37 mouse cellular contexts compared by ENCODE assay signal in the genomic region with DNA sequence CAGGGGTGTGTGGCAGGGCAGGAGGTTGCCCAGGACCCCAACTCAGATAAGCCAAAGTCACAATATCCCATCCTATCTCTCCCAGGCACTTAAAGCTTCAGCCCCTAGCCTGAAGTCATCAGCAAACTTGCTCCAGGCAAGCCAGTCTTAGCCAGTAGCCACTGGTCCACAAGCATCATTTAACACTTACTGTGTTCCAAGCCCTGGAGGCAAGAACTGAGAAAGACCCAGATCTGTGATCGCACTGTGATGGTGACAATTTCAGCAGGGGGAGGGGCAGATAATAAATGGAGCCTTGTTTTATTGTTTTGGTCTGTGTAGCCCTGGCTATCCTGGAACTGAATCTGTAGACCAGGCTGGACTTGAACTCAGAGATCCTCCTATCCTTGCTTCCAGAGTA. TPM values are rescaled to one million over a fixed set of nuclear protein-coding genes. Genes with fewer than 3 reads are reported as not detected.
"Had no signal": no experiment of that assay in that cellular context is flagged by ENCODE, and none has a peak within 500 bp of the region (broad histone marks: within the 10 kb centered on the region; RNA-seq: fewer than 3 reads in every experiment).

No protein-coding gene starts in this region.

- H3K4me1 ChIP-seq: liver, embryonic 13.5 days had no signal

- H3K4me3 ChIP-seq: gastrocnemius, adult 2 months; heart, embryonic 10.5 days; heart, embryonic 12.5 days; hindbrain, embryonic 10.5 days; hindbrain, embryonic 12.5 days; intestine, embryonic 15.5 days; kidney, embryonic 15.5 days; layer of hippocampus, adult 2 months; left cerebral cortex, adult 2 months; limb, embryonic 10.5 days; limb, embryonic 12.5 days; liver, embryonic 13.5 days had no signal

- H3K9me3 ChIP-seq: heart, embryonic 10.5 days; heart, embryonic 12.5 days; hindbrain, embryonic 10.5 days; hindbrain, embryonic 12.5 days; intestine, embryonic 15.5 days; kidney, embryonic 15.5 days; limb, embryonic 10.5 days; limb, embryonic 12.5 days; liver, embryonic 13.5 days had no signal

- H3K9ac ChIP-seq: heart, embryonic 12.5 days; hindbrain, embryonic 12.5 days; hindbrain, embryonic 14.5 days; intestine, embryonic 15.5 days; kidney, embryonic 15.5 days; limb, embryonic 12.5 days; liver, embryonic 13.5 days had no signal

- DNase-seq: gastrocnemius, adult 2 months; gastrocnemius, postnatal 10 days; gastrocnemius, postnatal 25 days; heart, adult 18-20 months; heart, postnatal 10 days; heart, postnatal 4 days; kidney, adult 18-20 months; kidney, adult 9 months; kidney, postnatal 14 days; kidney, postnatal 36 days; liver; liver, embryonic 13.5 days had no signal

- H3K27ac ChIP-seq: gastrocnemius, adult 2 months; heart, embryonic 10.5 days; hindbrain, embryonic 10.5 days; hindbrain, embryonic 12.5 days; hindbrain, embryonic 14.5 days; intestine, embryonic 15.5 days; kidney, embryonic 15.5 days; kidney, postnatal 0 days; layer of hippocampus, adult 2 months; left cerebral cortex, adult 2 months; limb, embryonic 10.5 days; limb, embryonic 12.5 days; liver, embryonic 13.5 days had no signal

- H3K36me3 ChIP-seq: heart, embryonic 10.5 days; heart, embryonic 12.5 days; hindbrain, embryonic 10.5 days; hindbrain, embryonic 12.5 days; intestine, embryonic 15.5 days; kidney, embryonic 15.5 days; limb, embryonic 10.5 days; limb, embryonic 12.5 days; liver, embryonic 13.5 days had no signal

RNA-seq across cellular contexts. Expression of a gene that starts 11.5 kb away (rescaled TPM):
- total RNA-seq: gastrocnemius, adult 2 months; granulocyte monocyte progenitor cell, adult 5-6 weeks; heart, adult 18-20 months; heart, adult 8-10 months; heart, postnatal 10 days; heart, postnatal 25 days; heart, postnatal 4 days; layer of hippocampus, adult 2 months; layer of hippocampus, postnatal 10 days; layer of hippocampus, postnatal 25 days; left cerebral cortex, adult 2 months; left cerebral cortex, postnatal 14 days; left cerebral cortex, postnatal 36 days had no signal
- polyA plus RNA-seq: heart, embryonic 12.5 days; heart, embryonic 14.5 days; hindbrain, embryonic 10.5 days; hindbrain, embryonic 14.5 days; hindbrain, embryonic 16.5 days; inflammation-experienced regulatory T-cells, adult 6 months; intestine, embryonic 15.5 days; intestine, postnatal 0 days; kidney, embryonic 15.5 days; kidney, postnatal 0 days; liver, embryonic 11.5 days; liver, embryonic 13.5 days had no signal

RNA-seq across cellular contexts. Expression of a gene that starts 20.8 kb away (rescaled TPM):
- total RNA-seq: gastrocnemius, adult 2 months; gastrocnemius, postnatal 10 days; gastrocnemius, postnatal 25 days; gastrocnemius, postnatal 4 days; heart, adult 18-20 months; heart, adult 8-10 months; heart, postnatal 10 days; heart, postnatal 25 days; heart, postnatal 4 days; layer of hippocampus, postnatal 10 days; layer of hippocampus, postnatal 25 days had no signal
- polyA plus RNA-seq: heart, embryonic 14.5 days; inflammation-experienced regulatory T-cells, adult 6 months; intestine, embryonic 15.5 days; intestine, postnatal 0 days; limb, embryonic 12.5 days had no signal

RNA-seq across cellular contexts. Expression of a gene that starts 37.6 kb away (rescaled TPM):
- total RNA-seq: gastrocnemius, adult 2 months; gastrocnemius, postnatal 10 days; gastrocnemius, postnatal 25 days; gastrocnemius, postnatal 4 days; granulocyte monocyte progenitor cell, adult 5-6 weeks; heart, adult 18-20 months; heart, adult 8-10 months; heart, postnatal 10 days; heart, postnatal 25 days; heart, postnatal 4 days; layer of hippocampus, adult 2 months; layer of hippocampus, postnatal 10 days; layer of hippocampus, postnatal 25 days; left cerebral cortex, adult 2 months; left cerebral cortex, postnatal 14 days; left cerebral cortex, postnatal 36 days had no signal
- polyA plus RNA-seq: heart, embryonic 12.5 days; heart, embryonic 14.5 days; inflammation-experienced regulatory T-cells, adult 6 months had no signal
